Mouse (Mus musculus) liver (tissue): Measurements from ENCODE around the gene Arhgef10l.

ENCODE experiments used
- DNase-seq: peaks from one replicate; pipeline ENCODE4 v3.0.0-alpha.2; 2020; ENCODE audit warnings: mixed read lengths

Gene Arhgef10l

GRCm38 (mm10) chr4:140630136-140630535 lies 35.7 kb downstream of the Arhgef10l start:
- no peak for DNase-seq

- DNase-seq: no peak
Measured at GRCm38 (mm10) chr4:140628971-140629370, 36.8 kb downstream of the Arhgef10l start.

- DNase-seq: no peak
Measured at GRCm38 (mm10) chr4:140628412-140628943, 37.3 kb downstream of the Arhgef10l start.

GRCm38 (mm10) chr4:140625651-140626525 lies 39.9 kb downstream of the Arhgef10l start:
- DNase-seq: no peak

- DNase-seq: peak; percentile 53
Measured at GRCm38 (mm10) chr4:140624468-140625176, 41.2 kb downstream of the Arhgef10l start.

GRCm38 (mm10) chr4:140624087-140624467 lies 41.7 kb downstream of the Arhgef10l start:
- DNase-seq: no peak

GRCm38 (mm10) chr4:140622819-140623218 lies 43.0 kb downstream of the Arhgef10l start:
- DNase-seq: no peak

- DNase-seq: no peak
Measured at GRCm38 (mm10) chr4:140620496-140620895, 45.3 kb downstream of the Arhgef10l start.

- peak; percentile 19 for DNase-seq
Measured at GRCm38 (mm10) chr4:140617391-140618385, 48.1 kb downstream of the Arhgef10l start.

GRCm38 (mm10) chr4:140616894-140617293 lies 48.9 kb downstream of the Arhgef10l start:
- DNase-seq: no peak

GRCm38 (mm10) chr4:140616196-140616595 lies 49.6 kb downstream of the Arhgef10l start:
- DNase-seq: no peak

- no peak for DNase-seq
Measured at GRCm38 (mm10) chr4:140615771-140616170, 50.0 kb downstream of the Arhgef10l start.

GRCm38 (mm10) chr4:140614553-140614952 lies 51.3 kb downstream of the Arhgef10l start:
- DNase-seq: no peak

GRCm38 (mm10) chr4:140614145-140614544 lies 51.7 kb downstream of the Arhgef10l start:
- no peak for DNase-seq

GRCm38 (mm10) chr4:140610841-140611609 lies 54.8 kb downstream of the Arhgef10l start:
- no peak for DNase-seq

- no peak for DNase-seq
Measured at GRCm38 (mm10) chr4:140608228-140608720, 57.5 kb downstream of the Arhgef10l start.

- no peak for DNase-seq
Measured at GRCm38 (mm10) chr4:140606779-140607178, 59.0 kb downstream of the Arhgef10l start.

- DNase-seq: no peak
Measured at GRCm38 (mm10) chr4:140606197-140606596, 59.6 kb downstream of the Arhgef10l start.

- DNase-seq: no peak
Measured at GRCm38 (mm10) chr4:140605790-140606189, 60.0 kb downstream of the Arhgef10l start.

GRCm38 (mm10) chr4:140605247-140605646 lies 60.6 kb downstream of the Arhgef10l start:
- DNase-seq: no peak

GRCm38 (mm10) chr4:140604541-140604940 lies 61.3 kb downstream of the Arhgef10l start:
- DNase-seq: no peak
